Mouse (Mus musculus) megakaryocyte, embryonic 14.5 days (primary cell): ENCODE data around the gene Pum1.

Experiments used
- FLI1 ChIP-seq: IDR thresholded peaks from 2 replicates; pipeline ENCODE4 v1.6.1; 2012; ENCODE audit warnings: low read length, inconsistent platforms, mixed read lengths
- GATA1 ChIP-seq: IDR thresholded peaks from 3 replicates; pipeline ENCODE4 v1.6.1; 2012; ENCODE audit warnings: mixed read lengths, low read length, inconsistent platforms, borderline replicate concordance

- TF ChIP-seq GATA1, result no peak
- no peak for TF ChIP-seq FLI1
Observed at GRCm38 (mm10) chr4:130806746-130807145, 143.6 kb downstream of the Pum1 start.
